Mouse (Mus musculus) midbrain, postnatal 0 days (tissue): ENCODE results near the gene Zfp69. TPM values are rescaled to one million over a fixed set of nuclear protein-coding genes. Genes with fewer than 3 reads are reported as not detected.

ENCODE experiments used
- ATAC-seq: fragments of 200-750 bp; cut with Nextera tagmentation; 2 replicates; pipeline ENCODE4 v1.8.0; 2017; ENCODE audit warnings: moderate number of reproducible peaks, mild to moderate bottlenecking, moderate TSS enrichment, moderate library complexity; ENCODE audit not compliant: low FRiP score
- DNase-seq: peaks from one replicate; pipeline ENCODE4 v3.0.0-alpha.2; 2015; ENCODE audit warnings: low spot score
- H3K27ac ChIP-seq: fragments of 300-500 bp; sonication (generic); 2 replicates; pipeline ENCODE4 v1.5.1; 2014; ENCODE audit warnings: low read depth, mild to moderate bottlenecking, low read length, mixed read lengths
- H3K27me3 ChIP-seq: fragments of 300-500 bp; sonication (generic); 2 replicates; pipeline ENCODE4 v1.6.1; 2014; ENCODE audit warnings: low read length, control low read depth, mixed read lengths; ENCODE audit not compliant: insufficient read depth
- H3K36me3 ChIP-seq: fragments of 300-500 bp; sonication (generic); 2 replicates; pipeline ENCODE4 v1.6.1; 2014; ENCODE audit warnings: low read length, control low read depth, mixed read lengths; ENCODE audit not compliant: insufficient read depth
- H3K4me1 ChIP-seq: fragments of 300-500 bp; sonication (generic); 2 replicates; pipeline ENCODE4 v1.6.1; 2014; ENCODE audit warnings: mild to moderate bottlenecking, control low read depth, antibody characterized with exemption, low read length, mixed read lengths; ENCODE audit not compliant: insufficient read depth
- H3K4me2 ChIP-seq: fragments of 300-500 bp; sonication (generic); 2 replicates; pipeline ENCODE4 v1.6.1; 2014; ENCODE audit warnings: low read depth, mild to moderate bottlenecking, low read length, mixed read lengths; ENCODE audit not compliant: poor library complexity, severe bottlenecking
- H3K4me3 ChIP-seq: fragments of 300-500 bp; sonication (generic); 2 replicates; pipeline ENCODE4 v1.5.1; 2014; ENCODE audit warnings: low read depth, mild to moderate bottlenecking, low read length, moderate library complexity
- H3K9ac ChIP-seq: fragments of 300-500 bp; sonication (generic); replicated peaks from 2 replicates; pipeline ENCODE4 v1.6.1; 2014; ENCODE audit warnings: mild to moderate bottlenecking, low read length, moderate library complexity, mixed read lengths; ENCODE audit not compliant: poor library complexity, severe bottlenecking
- H3K9me3 ChIP-seq: fragments of 300-500 bp; sonication (generic); 2 replicates; pipeline ENCODE4 v1.6.1; 2016; ENCODE audit warnings: low read length, control low read depth
- CTCF ChIP-seq: IDR thresholded peaks from 2 replicates; pipeline ENCODE4 v1.5.1; 2016; ENCODE audit warnings: antibody characterized with exemption, mild to moderate bottlenecking
- WGBS: fragments of 180-500 bp; shearing (Covaris S2); extraction: QIAGEN DNeasy Blood & Tissue Kit; methylation state at CpG from one replicate; pipeline ENCODE4 v1.1.7; 2014; 5-methylcytosine and 5-hydroxymethylcytosine counted together
- microRNA-seq: library from miRNA; unstranded; fragments of <30 nt; microRNA quantifications from one replicate; pipeline ENCODE4, GENCODE M21; 2016; ENCODE audit warnings: borderline number of aligned reads
- polyA plus RNA-seq: library from polyadenylated mRNA; unstranded; fragments of >200 nt; fragmentation: Nextera tagmentation; extraction: Ambion mirVana; gene quantifications from 2 replicates; pipeline ENCODE4 v1.2.1, GENCODE M21; 2015
- total RNA-seq: library from RNA; depleted of rRNA; stranded (reverse); fragments of >200 nt; gene quantifications from 2 replicates; pipeline ENCODE4 v1.2.3, GENCODE M21; 2014; rRNA removed

Zfp69 gene
- total and polyA plus RNA-seq, 2 experiments from 2014 or later: 2.1 to 3.9 TPM

DNA sequence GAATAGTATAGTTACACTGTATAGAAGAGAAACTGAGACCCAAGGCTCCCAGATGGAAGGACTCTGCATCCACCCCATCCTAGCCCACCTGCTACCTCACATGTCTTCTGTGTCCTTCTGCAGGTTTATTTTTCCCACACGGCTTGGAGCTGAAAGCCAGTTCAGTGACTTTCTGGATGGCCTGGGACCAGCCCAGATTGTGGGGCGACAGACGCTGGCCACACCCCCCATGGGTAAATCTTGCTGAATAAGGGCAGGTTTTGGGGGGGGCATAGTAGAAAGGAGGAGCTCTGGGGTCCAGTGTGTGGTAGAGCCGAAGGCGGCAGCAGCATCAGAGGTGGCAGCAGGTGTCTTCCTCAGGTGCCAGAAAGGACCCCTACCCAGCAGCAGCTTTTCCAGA is 64.7 kb downstream of the Zfp69 start:
- 79% methylated on average over 5 of the region's 5 CpGs for WGBS

GRCm38 (mm10) chr4:120886131-120886530 is 65.4 kb downstream of the Zfp69 start:
- H3K4me3 ChIP-seq: no peak overlapping the region
- no peak for TF ChIP-seq CTCF
- no peaks in the 10 kb centered on the region for H3K9me3 ChIP-seq
- no peak for ATAC-seq
- H3K27ac ChIP-seq: no peak overlapping the region
- no peak overlapping the region for H3K9ac ChIP-seq
- peaks cover 6% of the 10 kb centered on the region; the same call in 1 of the 2 replicates for H3K36me3 ChIP-seq
- H3K4me1 ChIP-seq: peaks cover 10% of the 10 kb centered on the region; the same call in 1 of the 2 replicates
- no peak for DNase-seq
- H3K4me2 ChIP-seq: no peak overlapping the region
- 29% methylated on average over 4 of the region's 4 CpGs for WGBS
- no peaks in the 10 kb centered on the region for H3K27me3 ChIP-seq

More for the DNA sequence above, 64.7 kb downstream of the Zfp69 start:
- Histone ChIP-seq H3K4me1 (peaks cover 10% of the 10 kb centered on the region; the same call in 1 of the 2 replicates), H3K36me3 (peaks cover 13% of the 10 kb centered on the region), H3K9ac (no peak overlapping the region), H3K27ac (no peak overlapping the region), H3K27me3 (no peaks in the 10 kb centered on the region), H3K4me2 (no peak overlapping the region), H3K9me3 (no peaks in the 10 kb centered on the region), H3K4me3 (no peak overlapping the region)
- TF ChIP-seq CTCF: no peak
- no peak for DNase-seq
- ATAC-seq: no peak

- 38% methylated on average over 13 of the region's 13 CpGs for WGBS
- DNase-seq (peak; percentile 66), ATAC-seq (no peak)
- H3K9ac ChIP-seq: no peak overlapping the region
- no peak for TF ChIP-seq CTCF
- H3K36me3 ChIP-seq: peaks cover 2% of the 10 kb centered on the region; the same call in 1 of the 2 replicates
- no peak overlapping the region for H3K27ac ChIP-seq
- no peak overlapping the region for H3K4me2 ChIP-seq
- H3K4me3 ChIP-seq: no peak overlapping the region
- H3K27me3 ChIP-seq: no peaks in the 10 kb centered on the region
- H3K4me1 ChIP-seq: peaks cover 10% of the 10 kb centered on the region; the same call in 1 of the 2 replicates
- no peaks in the 10 kb centered on the region for H3K9me3 ChIP-seq
These were observed 66.0 kb downstream of the Zfp69 start for GRCm38 (mm10) chr4:120885208-120886120.

GRCm38 (mm10) chr4:120882002-120882625 is 69.4 kb downstream of the Zfp69 start:
- peaks cover 10% of the 10 kb centered on the region; the same call in 1 of the 2 replicates for H3K4me1 ChIP-seq
- no peak overlapping the region for H3K9ac ChIP-seq
- H3K9me3 ChIP-seq: no peaks in the 10 kb centered on the region
- H3K4me3 ChIP-seq: no peak overlapping the region
- H3K27ac ChIP-seq: no peak overlapping the region
- DNase-seq (peak; percentile 76), ATAC-seq (peak; percentile 84)
- 20% methylated on average over 5 of the region's 5 CpGs for WGBS
- no peaks in the 10 kb centered on the region for H3K27me3 ChIP-seq
- no peak for TF ChIP-seq CTCF
- H3K36me3 ChIP-seq: peaks cover 5% of the 10 kb centered on the region
- 0 out of 2 replicates have a peak overlapping the region, but pooled peaks have one; percentile 3 for H3K4me2 ChIP-seq

- H3K27me3 ChIP-seq: no peaks in the 10 kb centered on the region
- no peak overlapping the region for H3K27ac ChIP-seq
- H3K4me3 ChIP-seq: no peak overlapping the region
- no peak for TF ChIP-seq CTCF
- no peak overlapping the region for H3K9ac ChIP-seq
- DNase-seq: no peak
- no peak for ATAC-seq
- WGBS: 48% methylated on average over 6 of the region's 6 CpGs
- no peaks in the 10 kb centered on the region for H3K9me3 ChIP-seq
- peaks cover 5% of the 10 kb centered on the region for H3K36me3 ChIP-seq
- no peak overlapping the region for H3K4me2 ChIP-seq
- H3K4me1 ChIP-seq: peaks cover 10% of the 10 kb centered on the region; the same call in 1 of the 2 replicates
These were observed 70.6 kb downstream of the Zfp69 start for GRCm38 (mm10) chr4:120880731-120881432.

Small RNAs within 50 kb of the gene (microRNA-seq; reads per million reads assigned to microRNA genes)
- gene Mir7015: not detected

Other genes starting within 250 kb of the Zfp69 start
- gene Kcnq4, start 203.1 kb downstream of the Zfp69 start, total RNA-seq: 8.2 and 9.8 TPM in 2 replicates
- gene Kcnq4, start 203.1 kb downstream of the Zfp69 start, polyA plus RNA-seq: 4.2 and 4.6 TPM in 2 replicates
- 85.1 and 87.8 TPM in 2 replicates for gene Nfyc, start 120.1 kb downstream of the Zfp69 start, total RNA-seq
- gene Nfyc, start 120.1 kb downstream of the Zfp69 start, polyA plus RNA-seq: 60.5 and 65.8 TPM in 2 replicates
- gene Rims3, start 96.9 kb downstream of the Zfp69 start, total RNA-seq: 131 and 140 TPM in 2 replicates
- gene Rims3, start 96.9 kb downstream of the Zfp69 start, polyA plus RNA-seq: 34.6 and 37.1 TPM in 2 replicates
- gene Exo5, start 26.7 kb downstream of the Zfp69 start, total RNA-seq: 11.1 and 13.6 TPM in 2 replicates
- 13.4 and 14.5 TPM in 2 replicates for gene Exo5, start 26.7 kb downstream of the Zfp69 start, polyA plus RNA-seq
- 91.6 and 98.7 TPM in 2 replicates for gene Smap2, start 65.5 kb upstream of the Zfp69 start, total RNA-seq
- gene Smap2, start 65.5 kb upstream of the Zfp69 start, polyA plus RNA-seq: 42.7 and 45.5 TPM in 2 replicates
- 38.4 and 68.5 TPM in 2 replicates for gene Col9a2, start 87.7 kb upstream of the Zfp69 start, total RNA-seq
- 18.2 and 19.7 TPM in 2 replicates for gene Col9a2, start 87.7 kb upstream of the Zfp69 start, polyA plus RNA-seq
- gene Zmpste24, start 146.5 kb upstream of the Zfp69 start, total RNA-seq: 18.6 and 19.9 TPM in 2 replicates
- 17.0 and 18.0 TPM in 2 replicates for gene Zmpste24, start 146.5 kb upstream of the Zfp69 start, polyA plus RNA-seq
- gene Tmco2, start 157.5 kb upstream of the Zfp69 start, total RNA-seq: not detected in 2 replicates
- gene Tmco2, start 157.5 kb upstream of the Zfp69 start, polyA plus RNA-seq: 0.30 TPM in 1 of 2 replicates, not detected in the other